Mouse (Mus musculus): ENCODE data around the gene Atp4b. TPM values are rescaled to one million over a fixed set of nuclear protein-coding genes. Genes with fewer than 3 reads are reported as not detected.

Atp4b gene
- not detected for total RNA-seq (2021)

DNA sequence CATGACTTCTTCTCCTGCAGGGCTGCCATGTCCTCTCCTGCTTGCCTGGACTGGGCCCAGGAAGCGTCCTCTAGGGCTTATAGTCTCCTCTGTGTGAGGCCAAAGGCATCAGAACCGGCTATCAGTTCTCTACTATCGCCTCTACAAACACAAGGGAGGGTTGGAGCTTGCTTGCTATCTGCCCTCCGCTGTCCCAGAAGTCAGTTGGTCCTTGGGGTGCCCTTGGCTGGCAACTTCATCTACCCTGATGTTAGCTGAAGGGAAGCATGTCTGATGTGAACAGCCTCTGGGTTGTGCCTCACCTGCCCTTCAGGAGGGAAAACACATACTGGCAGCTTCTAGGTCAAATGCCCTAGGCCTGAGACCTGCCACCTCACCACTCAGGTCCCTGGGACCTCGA is at the start of gene Atp4b:
Gene Atp4b, minus strand, starts transcription at position 101 of the 400 bp plus-strand sequence.
- intact Hi-C loops (cut with DNase I): no loop called here
- no peak for DNase-seq (ENCODE audit: low spot score in 2 of 2)

DNA sequence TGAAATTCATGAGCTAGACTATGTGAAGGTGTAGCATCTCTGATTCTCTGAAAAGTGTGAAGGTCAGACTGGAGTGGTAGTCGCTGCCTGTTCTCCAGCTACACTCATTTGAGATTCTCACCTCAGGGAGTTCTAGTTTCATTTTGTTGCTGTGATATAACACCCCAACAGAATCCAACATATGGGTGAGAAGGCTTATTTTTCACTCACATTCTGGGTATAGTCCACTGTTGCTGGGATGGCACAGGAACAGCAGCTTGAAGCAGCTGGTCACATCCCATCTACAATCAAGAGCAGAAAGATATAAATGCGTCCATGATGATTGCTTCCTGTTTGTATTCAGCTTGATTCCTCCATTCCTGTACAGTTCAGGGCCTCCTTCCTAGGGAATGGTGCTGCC is 45.5 kb upstream of the Atp4b start:
- intact Hi-C loops (cut with DNase I): no loop called here
- DNase-seq (ENCODE audit: low spot score in 2 of 2): no peak

DNA sequence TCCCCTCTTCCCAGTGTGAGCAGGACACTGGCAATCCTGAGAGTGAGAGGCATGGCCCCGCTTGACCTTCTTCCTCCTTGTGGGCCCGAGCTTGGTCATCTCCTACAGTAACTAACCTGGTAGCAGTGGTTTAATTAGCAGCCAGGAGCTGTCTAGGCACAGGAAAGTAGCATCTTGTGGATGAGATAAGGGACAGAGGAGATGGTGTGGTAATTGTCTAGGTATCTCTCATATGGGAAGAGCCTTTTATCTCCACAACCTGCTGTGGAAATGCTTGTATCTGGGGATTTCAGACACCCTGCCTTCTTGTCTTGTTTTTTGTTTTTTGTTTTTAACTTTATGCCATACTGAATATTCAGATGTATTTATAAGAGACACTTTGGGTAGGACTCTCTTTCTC is 40.9 kb upstream of the Atp4b start:
- intact Hi-C loops (cut with DNase I): no loop called here
- DNase-seq (ENCODE audit: low spot score in 2 of 2): no peak

DNA sequence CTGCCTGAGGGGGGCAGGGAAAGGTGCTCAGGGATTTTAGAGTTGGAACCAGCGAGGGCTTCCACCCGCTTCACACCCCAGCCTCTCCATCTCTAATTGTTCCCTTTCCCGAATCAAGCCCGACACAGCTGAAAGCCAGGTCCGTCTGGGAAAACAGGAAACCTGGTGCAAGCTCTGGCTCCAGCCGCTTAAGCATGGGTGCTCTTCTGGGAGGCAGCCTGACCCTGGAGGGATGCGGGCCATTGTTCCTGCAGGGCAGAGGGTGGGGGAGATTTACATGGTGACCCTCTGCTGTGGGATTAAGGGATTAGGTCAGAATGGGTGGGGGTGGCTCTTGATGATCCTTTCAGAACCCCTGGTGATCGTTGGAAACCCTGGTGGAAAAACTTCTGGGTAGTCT is 39.4 kb upstream of the Atp4b start:
- intact Hi-C loops (cut with DNase I): no loop called here
- no peak for DNase-seq (ENCODE audit: low spot score in 2 of 2)

DNA sequence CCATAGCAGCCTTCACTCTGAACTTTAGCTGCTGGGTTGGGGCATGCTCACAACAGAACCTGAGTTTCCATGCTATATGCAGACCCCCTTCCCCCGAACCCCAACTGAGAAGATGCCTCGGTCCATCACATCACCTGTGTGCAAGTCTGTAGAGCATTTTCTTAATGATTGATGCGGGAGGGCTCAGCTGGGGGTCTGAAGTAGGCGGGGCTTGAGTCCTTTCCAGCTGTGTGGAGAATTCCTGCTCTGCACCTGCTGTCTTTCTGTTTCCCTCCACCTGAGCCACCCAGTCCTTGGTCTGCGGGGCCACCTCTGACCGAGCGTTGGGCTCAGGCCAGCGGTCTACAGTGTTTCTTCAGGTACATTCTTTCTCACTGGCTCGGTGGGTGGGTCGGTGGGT is 38.3 kb upstream of the Atp4b start, which contains the start of gene Tmem255b:
Gene Tmem255b, plus strand, starts transcription at position 301 of the 400 bp plus-strand sequence.
- intact Hi-C loops (cut with DNase I): no loop called here
- DNase-seq (ENCODE audit: low spot score in 2 of 2): no peak

DNA sequence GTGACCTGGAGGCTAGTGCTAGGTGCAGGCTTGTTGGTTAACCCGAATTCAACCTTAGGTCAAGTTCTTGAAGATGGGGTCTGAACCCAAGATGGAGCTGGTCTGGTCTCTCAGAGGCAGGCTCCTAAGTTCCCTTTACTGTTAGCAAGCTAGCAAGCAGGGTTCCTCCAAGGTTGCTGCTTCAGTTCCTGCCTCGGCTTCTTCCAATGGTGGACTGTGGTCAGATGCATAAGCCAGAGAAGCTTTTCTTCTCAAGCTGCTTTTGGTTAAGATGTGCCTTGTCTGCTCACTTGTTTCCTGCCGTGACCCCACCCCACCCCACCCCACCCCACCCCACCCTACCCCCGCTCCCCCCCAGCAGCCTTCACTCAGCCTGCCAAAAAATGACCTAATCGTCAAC is 36.5 kb upstream of the Atp4b start:
- intact Hi-C loops (cut with DNase I): no loop called here
- DNase-seq (ENCODE audit: low spot score in 2 of 2): no peak

DNA sequence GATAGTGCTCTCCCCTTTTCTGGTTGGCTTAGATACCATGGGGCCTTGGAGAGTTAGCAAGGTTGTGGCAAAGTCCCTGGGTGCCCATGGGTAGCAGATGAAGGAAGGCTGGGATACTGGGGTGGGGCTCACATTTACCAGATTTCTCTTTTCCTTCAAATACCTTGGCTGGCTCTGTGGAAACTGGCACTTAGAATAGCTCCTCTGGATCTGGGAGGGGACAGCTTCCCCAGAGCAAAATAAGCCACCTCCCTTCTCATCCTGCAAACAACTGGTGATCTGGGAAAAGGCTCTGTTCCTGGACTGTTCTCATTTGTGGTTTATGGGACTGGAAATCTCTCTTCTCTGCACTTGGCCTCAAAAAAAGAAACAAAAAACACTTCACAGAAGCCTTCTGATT is 34.2 kb upstream of the Atp4b start:
- DNase-seq (ENCODE audit: low spot score in 2 of 2): no peak
- intact Hi-C loops (cut with DNase I): no loop called here

DNA sequence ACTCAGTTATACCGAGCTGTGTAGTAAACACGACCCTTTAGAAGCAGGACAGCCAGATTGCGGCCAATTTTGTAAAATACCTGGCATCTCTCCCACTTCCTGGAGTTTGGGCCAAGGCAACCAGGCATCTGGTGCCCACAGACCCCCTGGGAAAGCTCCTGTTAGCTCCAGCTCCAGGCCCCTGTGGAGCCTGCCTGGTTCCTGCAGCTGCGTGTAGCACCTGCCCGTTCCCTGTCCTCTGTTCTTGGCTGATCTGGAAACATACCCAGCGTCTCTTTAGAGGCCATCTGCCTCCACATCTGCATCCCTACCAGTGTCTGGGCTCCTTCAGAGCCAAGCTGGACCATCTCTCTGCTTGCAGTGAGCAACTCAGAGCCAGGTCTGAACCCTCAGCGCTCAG is 33.8 kb upstream of the Atp4b start:
- DNase-seq (ENCODE audit: low spot score in 2 of 2): no peak
- intact Hi-C loops (cut with DNase I): no loop called here

DNA sequence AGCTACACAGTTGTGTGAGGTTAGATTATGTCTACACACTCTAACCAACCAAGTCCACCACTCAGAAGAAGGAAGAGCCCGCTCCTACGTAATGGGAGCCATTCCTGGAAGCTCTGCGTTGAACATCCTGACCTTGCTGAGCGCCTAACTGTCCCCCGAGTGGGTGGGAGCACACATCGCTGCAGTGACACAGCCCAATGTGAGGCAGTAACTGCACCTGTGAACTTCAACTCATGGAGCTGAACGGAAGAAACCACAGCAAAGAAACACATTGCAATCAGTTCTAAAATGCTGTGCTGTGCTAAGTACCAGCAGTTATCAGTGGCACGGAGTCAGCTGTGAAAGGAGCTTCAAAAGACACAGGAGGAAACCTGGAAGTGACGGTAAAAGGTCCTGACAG is 31.5 kb upstream of the Atp4b start:
- no peak for DNase-seq (ENCODE audit: low spot score in 2 of 2)
- intact Hi-C loops (cut with DNase I): no loop called here

DNA sequence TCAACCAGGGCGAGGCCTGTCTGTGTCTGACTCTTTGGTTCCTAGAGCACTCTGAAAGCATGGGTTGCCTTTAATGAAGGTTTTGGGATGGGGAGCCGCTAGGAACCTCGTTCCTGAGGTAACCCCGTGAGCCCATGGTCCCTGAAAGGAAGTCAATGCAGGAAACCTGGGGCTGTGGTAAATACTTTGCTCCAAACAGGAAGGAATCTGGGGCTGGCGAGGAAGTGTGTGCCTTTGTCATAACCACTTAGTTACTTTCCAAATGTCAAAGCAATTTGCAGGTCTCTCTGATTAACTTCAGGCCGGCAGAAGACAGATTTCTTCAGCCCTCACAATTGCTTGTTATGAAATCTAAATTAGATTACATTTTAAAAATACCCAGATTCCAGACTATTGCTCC is 30.7 kb upstream of the Atp4b start:
- intact Hi-C loops (cut with DNase I): no loop called here
- no peak for DNase-seq (ENCODE audit: low spot score in 2 of 2)

DNA sequence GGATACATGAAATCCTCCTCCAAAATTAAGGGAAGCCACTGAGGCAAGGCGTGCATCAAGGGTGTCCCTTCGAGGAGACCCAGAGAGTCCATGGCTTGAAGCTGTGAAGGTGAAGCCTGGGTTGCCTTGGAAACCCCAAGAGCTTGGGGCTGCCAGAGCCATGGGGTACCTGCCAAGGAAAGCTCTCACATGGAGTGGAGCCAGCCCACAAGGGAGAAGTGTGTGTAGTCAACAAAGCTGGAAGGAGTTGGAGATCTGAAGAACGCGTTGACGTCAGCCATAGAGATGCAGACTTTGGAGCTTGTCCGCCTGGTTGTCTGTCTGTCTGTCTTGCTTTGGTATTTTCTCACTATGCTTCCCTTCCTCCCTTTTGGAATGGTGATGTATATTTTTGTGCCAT is 24.3 kb upstream of the Atp4b start:
- DNase-seq (ENCODE audit: low spot score in 2 of 2): peak in 1 of 2 experiments; percentile 16
- intact Hi-C loops (cut with DNase I): no loop called here

DNA sequence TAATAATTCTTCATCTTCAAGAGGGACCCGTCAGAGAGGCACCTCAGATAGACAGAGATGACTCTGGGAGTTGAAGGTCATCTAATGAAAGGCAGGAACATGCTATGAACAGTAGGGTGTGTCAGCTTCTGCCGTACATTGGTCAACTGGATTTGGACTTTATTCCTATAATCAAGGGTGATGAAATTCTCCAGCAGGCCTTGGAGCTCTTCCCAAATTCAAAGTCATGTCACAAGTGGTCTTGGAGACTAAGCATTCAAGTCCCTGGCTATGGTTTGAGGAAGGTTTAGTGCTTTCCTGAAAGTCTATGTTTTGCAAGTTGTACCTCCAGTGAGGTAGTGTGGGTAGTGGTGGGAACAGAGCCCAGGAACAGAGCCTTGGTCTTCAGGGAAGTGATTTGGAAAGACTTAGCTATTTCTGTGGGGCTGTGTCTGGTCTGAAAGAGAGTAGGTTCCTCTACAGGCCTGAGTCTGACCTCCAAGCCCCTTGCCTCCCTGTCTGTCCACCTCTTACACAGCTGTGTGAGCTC is 22.6 kb upstream of the Atp4b start:
- intact Hi-C loops (cut with DNase I): loop anchor here (10.0 kb wide), 1 partner anchor 336 kb away; the partner anchor contains the start of gene Cdc16
- peak in 1 of 2 experiments; percentile 45 for DNase-seq (ENCODE audit: low spot score in 2 of 2)

DNA sequence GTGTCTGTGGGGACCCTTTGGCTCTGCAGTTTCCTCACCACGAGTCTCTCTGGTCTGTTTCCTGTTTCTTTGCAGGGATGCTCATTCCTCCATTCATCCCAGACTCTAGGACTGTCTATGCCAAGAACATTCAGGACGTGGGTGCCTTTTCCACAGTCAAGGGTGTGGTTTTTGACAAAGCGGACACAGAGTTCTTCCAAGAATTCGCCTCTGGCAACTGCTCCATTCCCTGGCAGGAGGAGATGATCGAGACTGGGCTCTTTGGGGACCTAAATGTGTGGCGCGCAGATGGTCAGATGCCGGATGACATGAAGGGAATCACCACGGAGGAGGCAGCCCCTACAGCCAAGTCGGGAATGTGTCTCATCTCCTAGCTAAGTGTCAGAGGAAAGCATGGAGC is 19.3 kb upstream of the Atp4b start:
- DNase-seq (ENCODE audit: low spot score in 2 of 2): peak; percentile 25 to 54
- intact Hi-C loops (cut with DNase I): loop anchor here (10.0 kb wide), 1 partner anchor 339 kb away; the partner anchor contains the start of gene Cdc16

DNA sequence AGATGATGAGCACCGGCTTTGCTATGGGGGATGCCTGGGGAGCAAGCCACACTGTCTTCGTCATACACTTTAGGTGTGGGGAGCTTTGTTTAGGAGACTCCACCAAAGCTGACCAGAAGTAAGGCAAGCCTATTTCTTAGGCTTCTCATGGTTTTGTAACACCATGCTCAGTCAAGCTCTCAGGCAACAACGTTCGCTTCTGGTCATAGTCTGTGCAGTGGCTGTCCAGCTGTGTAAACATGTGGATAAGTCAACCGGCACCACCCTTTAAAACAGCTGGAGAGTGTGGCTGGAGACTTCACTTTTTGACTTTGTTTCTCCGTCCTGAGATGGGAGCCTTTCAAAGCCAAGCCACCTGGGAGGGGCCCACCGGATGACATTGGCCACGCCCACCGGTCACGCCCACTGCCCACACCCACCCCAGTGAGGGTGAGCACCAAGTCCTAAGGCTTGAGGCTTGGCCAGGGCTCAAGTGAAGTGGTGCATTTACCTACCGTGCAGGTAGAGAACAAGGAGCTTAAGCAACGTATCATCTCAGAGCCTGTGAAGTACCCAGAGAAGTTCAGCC is 17.3 kb upstream of the Atp4b start:
- DNase-seq (ENCODE audit: low spot score in 2 of 2): no peak
- intact Hi-C loops (cut with DNase I): loop anchor here (2.0 to 10.0 kb wide), 3 partner anchors 49 to 341 kb away; partner anchors contain the start of gene Cdc16

DNA sequence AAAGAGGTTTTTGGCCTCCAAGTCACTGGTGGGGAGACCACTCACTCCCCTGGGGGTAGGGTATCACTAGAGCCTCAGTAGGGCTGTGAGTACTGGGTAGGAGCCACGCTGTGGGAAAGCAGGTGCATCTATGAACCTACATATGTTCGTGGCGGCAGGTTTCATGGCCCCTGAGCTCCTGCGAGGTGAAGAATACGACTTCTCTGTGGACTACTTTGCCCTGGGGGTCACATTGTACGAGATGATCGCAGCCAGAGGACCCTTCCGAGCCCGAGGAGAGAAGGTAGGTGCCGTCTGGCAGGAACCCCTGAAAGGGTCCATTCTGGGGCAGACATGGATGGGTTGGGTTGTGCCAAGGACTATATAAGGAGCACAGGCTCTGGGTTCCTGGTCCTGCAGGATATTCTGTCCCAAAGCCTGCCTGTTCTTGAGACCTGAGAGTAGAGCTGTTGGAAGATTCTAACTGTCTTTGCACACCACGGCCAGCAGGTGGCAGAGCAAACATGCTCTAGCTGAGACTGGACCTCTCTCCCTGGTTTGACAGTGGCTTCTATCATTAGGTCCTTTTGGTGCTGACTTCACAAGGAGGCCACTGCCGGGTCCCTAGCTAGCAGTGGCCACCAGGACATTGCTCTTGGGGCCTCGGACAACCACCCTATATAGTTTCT is 16.4 kb upstream of the Atp4b start:
- DNase-seq (ENCODE audit: low spot score in 2 of 2): peak; percentile 18 to 42
- intact Hi-C loops (cut with DNase I): loop anchor here (2.0 to 10.0 kb wide), 3 partner anchors 50 to 342 kb away; partner anchors contain the start of gene Cdc16

DNA sequence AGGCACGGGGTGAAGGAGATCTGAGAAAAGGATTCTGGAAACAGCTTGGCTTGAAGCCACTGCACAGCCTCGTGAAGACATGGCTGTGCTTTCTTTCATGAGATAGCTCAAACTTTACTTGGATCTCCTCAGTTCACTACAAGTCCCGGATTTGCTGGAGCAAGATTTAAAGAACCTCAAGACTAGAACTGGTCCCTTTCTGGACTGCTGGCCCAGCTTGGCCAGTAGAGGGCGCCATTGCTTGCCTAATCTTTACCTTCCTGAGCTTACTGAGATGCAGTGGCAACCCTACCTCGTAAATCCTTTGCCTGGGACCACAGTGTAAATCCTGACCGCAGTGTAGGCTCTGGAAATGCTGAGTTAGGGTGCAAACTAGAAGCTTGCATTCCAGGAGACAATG is 15.0 kb upstream of the Atp4b start:
- intact Hi-C loops (cut with DNase I): loop anchor here (5.0 to 10.0 kb wide), 2 partner anchors 136 to 343 kb away; partner anchors contain the start of gene Cdc16
- DNase-seq (ENCODE audit: low spot score in 2 of 2): peak; percentile 49 to 62

DNA sequence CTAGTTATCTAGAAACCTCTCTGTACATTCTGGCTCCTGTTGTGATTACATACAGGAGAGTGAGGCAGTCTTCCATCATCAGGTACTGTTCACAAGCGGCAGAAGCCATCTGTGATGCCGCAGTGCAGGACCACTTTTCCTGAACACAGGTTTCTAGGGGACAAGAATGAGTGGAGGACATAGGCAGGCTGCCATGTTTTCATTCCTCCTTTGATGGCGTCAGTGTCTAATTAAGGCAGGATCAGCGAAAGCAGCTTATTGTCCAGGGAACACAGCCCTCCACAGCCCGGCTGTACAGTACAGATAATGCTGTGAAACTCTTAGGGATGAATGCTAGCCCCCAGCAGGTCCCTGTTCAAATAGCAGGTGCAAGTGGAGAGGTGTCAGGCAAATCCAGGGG is 9.4 kb upstream of the Atp4b start:
- no peak for DNase-seq (ENCODE audit: low spot score in 2 of 2)
- intact Hi-C loops (cut with DNase I): no loop called here

DNA sequence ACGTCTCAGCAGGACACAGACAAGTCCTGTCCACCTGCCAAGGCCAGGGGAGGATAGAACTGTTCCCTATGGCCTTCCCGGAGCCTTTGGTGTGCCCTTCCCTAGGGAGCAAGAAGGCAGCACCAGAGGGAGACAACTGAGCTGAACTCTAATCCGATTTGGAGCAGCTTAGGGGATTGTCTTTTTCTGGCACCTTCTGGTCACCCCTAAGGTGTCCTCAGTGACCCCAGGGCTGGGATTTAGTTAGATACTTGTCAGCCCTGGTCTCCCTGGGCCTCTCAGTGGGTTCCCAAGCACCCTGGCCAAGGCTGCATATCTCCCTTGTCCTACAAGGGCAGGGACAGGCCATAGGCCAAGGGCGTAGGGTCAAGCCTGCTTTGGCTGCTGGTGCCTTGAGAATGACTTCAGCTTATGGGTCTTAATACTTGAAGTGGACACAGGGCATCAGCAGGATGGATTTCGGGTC is 8.1 kb upstream of the Atp4b start, which contains the start of gene Grk1:
Gene Grk1, plus strand, starts transcription at position 416 of the 466 bp plus-strand sequence.
- DNase-seq (ENCODE audit: low spot score in 2 of 2): no peak
- intact Hi-C loops (cut with DNase I): no loop called here

DNA sequence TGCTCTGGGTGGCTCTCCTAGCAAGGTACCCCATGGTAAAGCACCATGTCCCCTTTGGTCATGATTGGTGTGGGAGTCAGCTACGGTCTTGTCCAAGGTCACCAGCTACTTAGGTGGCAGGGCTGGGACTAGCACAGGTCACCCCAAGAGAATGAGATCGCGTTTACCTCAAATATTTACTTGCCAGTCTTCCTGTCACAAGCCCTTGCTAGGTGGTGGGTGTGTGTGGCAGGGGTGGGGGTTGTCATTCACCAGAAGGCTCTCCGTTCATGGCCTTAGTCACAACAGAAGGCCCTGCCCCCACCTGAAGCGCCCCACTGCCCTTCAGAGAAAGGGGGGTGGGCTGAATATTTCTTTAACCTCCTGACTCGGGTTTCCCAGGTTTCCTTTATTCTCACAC is 6.9 kb upstream of the Atp4b start:
- intact Hi-C loops (cut with DNase I): no loop called here
- no peak for DNase-seq (ENCODE audit: low spot score in 2 of 2)

DNA sequence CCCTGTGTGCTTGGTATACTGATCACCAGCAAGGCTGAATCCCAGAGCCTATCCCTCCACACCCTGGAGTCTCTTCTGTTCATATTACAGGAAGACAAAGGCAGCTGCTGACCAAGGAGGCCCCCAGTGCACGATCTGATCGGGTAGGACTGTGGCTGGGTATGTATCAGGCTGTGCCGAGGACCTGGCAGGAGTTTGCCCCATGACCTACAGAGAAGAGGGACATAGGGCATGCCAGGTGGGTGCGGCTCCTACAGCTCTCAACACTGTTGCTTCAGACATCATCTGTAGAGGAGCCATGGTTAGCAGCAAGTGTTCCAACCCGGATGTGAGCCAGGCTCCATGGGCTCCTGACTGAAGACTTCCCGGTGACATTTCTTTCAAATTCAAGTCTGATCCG is 2.8 kb downstream of the Atp4b start:
- no peak for DNase-seq (ENCODE audit: low spot score in 2 of 2)
- intact Hi-C loops (cut with DNase I): no loop called here

DNA sequence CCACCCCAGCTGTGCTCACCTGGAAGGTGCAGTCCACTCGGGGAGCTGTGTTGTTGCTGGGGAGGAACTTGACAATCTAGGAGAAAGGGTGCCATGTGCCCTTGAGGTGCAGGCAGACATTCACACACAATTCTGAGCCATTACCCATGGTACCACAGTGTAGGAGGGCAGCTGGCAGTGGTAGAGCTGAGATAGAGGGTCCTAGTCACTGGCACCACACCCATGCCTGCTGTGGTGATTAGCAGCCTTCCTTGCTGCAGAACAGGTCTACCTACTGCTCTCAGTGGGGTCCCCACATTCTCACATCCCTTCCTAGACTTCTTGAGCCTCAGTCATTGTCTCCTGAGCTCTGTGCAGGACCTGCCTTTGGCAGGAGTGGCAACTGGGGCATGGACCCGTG is 7.9 kb downstream of the Atp4b start:
- intact Hi-C loops (cut with DNase I): no loop called here

More for the DNA sequence above, 7.9 kb downstream of the Atp4b start:
- no peak for DNase-seq (ENCODE audit: low spot score in 2 of 2)
